Mouse (Mus musculus) gastrocnemius, postnatal 4 days (tissue): ENCODE data around the gene Canx. TPM values are rescaled to one million over a fixed set of nuclear protein-coding genes. Genes with fewer than 3 reads are reported as not detected.

Source experiments
- microRNA-seq: library from miRNA; unstranded; fragments of <30 nt; microRNA quantifications from one replicate; pipeline ENCODE4 v1.2.0, GENCODE M21; 2021
- total RNA-seq, 2 experiments: library from RNA; stranded (reverse); gene quantifications; 2 replicates each; pipeline ENCODE4 v1.2.3; 2021

Gene Canx
- total RNA-seq, 2 experiments from 2014 or later, result 216 to 225 TPM

Small RNA genes within 50 kb of the gene (microRNA-seq; reads per million reads assigned to microRNA genes)
- gene Mir804, result not detected

Other genes with a start within 250 kb of the Canx start
- gene Tbc1d9b, start 194.3 kb downstream of the Canx start, total RNA-seq, result 10 to 100 TPM; 36.1 to 37.3 TPM
- gene Mrnip, start 151.2 kb downstream of the Canx start, total RNA-seq, result 1 to 10 TPM; 9.7 to 9.8 TPM
- 100 to 1,000 TPM; 204 to 225 TPM for gene Sqstm1, start 114.8 kb downstream of the Canx start, total RNA-seq
- 10 to 100 TPM; 37.0 to 40.1 TPM for gene Mgat4b, start 114.8 kb downstream of the Canx start, total RNA-seq
- gene Ltc4s, start 87.1 kb downstream of the Canx start, total RNA-seq, result 1 to 10 TPM; 5.7 to 7.3 TPM
- 10 to 100 TPM; 17.9 to 19.0 TPM for gene Maml1, start 33.4 kb downstream of the Canx start, total RNA-seq
- gene Cby3, start 28.8 kb upstream of the Canx start, total RNA-seq, result not detected
- gene Hnrnph1, start 51.3 kb upstream of the Canx start, total RNA-seq, result 100 to 1,000 TPM; 217 to 271 TPM
- gene Rufy1, start 105.5 kb upstream of the Canx start, total RNA-seq, result 10 to 100 TPM; 22.3 to 23.5 TPM